Mouse (Mus musculus): ENCODE measurements at regions not wholly inside any gene's neighbourhood (a gene's known extent, or its start where the extent isn't known, plus 50 kb on each side); places are given as distances from the start of the nearest gene placed in this dataset.

DNA sequence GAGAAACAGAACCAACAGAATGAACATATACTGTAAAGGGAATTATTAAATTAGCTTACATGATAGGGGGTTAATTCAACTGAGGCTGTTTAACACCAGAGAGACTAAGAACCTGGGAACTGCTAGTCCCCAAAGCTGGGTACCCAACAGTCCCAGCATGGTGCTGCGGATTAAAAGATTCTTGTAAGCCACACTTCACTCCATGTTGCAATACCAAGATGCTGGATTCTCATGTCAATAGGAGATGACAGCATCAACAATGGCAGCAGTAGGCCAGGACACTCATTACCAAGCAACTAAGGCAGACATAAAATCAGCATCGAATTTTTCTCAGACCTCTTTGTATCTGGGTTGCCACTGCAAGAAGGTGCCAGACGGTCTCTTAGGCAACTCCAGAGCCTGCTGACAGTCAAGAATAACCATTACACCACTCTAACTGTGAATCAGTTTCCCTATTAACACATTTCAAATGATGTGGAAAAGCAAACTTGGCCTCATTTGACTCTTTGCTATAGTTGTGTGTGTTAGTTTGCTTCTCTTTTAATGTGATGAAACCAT is 79.1 kb upstream of the Gls start:
- TF ChIP-seq CTCF (IDR thresholded peaks at IDR 0.05; ENCODE audit: insufficient read depth, low read depth, low read length), result no peak
- no peak for TF ChIP-seq POLR2A (IDR thresholded peaks at IDR 0.05; ENCODE audit: insufficient read depth, low read depth, low read length)

All from olfactory bulb, adult 2 months (tissue).